Mouse (Mus musculus) thymus, postnatal 36 days (tissue): Measurements from ENCODE around the gene Ntn3.

Experiments
- DNase-seq, 2 experiments: peaks; one replicate each; pipeline ENCODE4 v3.0.0; 2022; ENCODE audit warnings: mixed read lengths in 2 of 2

Ntn3 gene

DNA sequence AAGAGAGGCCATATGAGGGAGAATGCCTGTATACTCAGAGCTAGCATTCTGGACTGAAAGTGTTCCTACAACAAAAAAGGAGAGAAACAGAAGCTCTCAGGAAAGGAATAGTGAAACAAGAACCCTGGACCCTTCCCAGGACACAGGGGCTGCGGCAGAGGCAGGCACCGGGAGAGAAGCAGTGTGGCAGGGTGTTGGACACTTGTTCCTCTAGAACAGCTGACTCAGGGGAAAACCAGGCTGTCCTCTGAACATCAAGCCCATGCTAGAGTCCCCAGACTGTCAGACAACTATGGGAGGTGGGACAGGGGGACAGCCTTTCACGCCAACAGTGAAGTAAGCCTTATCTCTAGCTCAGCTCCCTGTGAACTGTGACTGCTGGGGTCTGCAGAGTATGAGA, 1.3 kb upstream of the Ntn3 start:
- no peak for DNase-seq

DNA sequence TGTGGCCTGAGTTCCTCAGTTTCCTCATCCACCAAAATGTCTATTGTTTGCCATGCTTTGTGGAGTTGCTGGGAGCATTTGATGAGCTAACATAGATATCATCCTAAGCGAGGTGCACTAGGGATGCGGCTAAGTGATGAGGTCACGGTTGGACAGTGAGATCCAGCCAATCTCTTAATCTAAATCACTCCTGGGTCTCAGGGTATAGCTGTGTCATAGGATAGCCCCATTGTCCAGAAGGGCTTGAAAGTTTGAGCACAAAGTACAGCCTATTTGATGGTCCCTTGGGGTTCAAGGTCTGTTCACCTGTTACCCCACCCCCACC, 547 bp upstream of the Ntn3 start:
- no peak for DNase-seq

DNA sequence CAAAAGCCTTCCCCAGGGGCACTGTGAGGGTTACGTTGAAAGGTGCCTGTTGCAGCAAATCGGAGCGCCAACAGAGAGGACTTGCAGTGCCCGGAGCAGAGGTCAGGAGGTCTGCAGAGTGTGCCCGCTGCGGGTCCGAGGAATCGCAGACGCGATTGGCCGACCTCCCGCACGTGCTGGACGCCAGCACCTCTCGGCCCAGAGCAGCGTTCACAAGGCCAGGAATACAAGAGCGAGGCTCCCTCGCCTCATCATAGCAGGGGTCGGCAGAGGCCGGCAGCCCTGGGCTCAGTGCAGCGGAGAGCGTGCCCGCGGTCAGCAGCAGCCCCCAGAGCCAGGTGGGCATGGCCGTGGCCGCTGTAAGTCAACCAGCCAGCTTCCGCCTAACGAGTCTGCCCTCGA, 689 bp downstream of the Ntn3 start:
- no peak for DNase-seq

DNA sequence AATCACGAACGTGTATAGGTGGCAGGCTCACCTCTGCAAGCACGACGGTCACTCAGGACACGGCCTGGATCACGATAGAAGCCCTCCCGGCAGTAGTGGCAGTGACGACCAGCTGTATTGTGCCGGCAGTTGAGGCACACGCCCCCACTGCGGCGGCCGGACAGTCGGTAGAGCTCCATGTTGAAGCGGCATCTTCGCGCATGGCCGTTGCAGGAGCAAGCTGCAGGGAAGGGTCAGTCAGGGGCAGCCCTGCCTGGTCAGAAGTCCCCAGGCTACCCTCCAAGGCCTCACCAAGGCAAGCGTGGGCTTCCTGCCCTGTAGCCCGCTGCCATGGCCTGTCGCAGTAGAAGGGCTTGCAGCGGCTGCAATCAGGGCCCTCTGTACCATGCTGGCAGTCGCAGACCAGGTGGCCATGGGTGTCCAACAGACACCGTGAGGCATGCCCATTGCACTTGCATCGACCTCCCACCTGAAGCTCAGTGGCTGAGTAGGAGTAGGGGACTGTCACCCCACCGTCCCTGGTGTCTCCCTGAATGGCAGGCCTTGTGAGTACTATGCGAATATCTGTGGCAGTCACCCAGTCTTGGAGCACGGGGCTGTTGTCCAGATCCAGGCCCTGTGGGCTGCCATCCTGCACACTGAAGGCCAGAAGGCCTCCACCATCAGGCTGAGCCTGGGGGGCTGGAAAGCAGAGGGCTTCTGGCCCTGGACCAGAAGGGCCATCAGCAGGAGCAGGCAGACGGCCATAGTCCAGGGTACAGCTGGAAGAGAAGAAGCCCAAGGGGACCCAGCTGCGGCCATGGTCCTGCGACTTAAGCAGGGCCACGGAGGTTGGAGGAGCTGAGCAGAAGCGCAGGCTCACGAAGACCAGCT, 1.3 kb downstream of the Ntn3 start:
- DNase-seq: no peak

DNA sequence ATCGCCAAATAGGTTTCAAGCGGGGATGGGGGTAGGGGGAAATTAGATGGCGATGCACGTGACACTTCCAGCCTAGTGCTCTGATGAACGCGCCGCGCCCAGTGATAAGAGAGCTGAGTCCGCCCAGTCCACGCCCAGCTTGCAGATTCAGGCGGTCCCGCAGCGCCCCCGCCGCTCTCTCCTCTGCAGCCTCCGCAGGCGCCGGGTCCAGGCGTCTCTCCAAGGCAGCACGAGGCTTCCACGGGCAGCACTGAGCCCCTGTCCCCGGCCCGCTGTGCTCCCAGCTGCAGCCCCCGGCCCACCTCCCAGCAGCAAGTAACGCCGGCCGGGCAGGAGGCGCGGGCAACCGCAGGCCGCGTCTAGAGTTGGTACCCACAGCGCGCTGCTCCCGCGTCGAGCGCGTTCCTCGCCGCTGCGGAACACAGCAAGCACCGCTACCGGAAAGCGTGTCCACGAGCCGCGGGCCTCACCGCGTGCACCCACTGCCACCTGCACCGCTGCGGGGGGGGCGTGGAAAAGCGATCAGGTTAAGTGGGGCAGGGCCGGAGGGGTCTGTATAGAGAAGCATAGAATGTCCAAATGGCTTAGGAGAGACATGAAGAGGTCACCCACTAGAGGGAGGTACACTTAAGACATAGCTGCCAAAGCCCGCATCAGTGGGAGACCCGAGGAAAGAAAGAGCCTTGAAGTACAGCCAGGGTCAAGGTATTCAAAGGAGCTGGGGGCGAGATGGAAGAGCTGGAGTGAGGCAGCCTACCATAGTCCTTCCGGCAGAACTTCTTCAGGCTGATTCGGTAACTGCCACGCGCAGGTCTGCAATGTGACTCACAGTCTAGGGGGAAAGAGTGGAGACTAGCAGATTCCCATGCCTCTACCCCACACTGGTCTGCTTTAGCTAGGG, 2.6 kb downstream of the Ntn3 start:
- peak in 1 of 2 experiments; percentile 42 for DNase-seq

DNA sequence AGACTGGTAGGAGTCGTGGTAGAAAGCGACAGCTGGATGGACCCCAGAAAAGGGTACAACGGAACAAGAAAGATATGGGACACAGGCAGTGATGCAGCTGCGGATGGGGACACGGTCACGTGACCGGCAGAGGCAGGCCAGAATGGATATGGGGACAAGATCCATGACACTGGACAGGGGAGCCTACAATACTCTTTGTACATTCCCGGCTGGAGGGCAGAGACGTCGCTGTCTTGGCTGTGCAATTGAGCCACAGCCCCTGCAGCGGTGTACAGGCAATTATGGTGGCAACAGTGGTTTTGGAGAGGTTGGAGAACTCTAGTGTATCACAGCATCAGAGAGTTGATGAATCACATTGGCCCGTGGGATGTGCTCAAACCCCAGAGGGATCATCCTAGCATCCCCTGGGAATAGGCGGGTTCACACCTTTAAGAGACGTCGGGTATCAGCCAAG, 3.4 kb downstream of the Ntn3 start:
- DNase-seq: peak in 1 of 2 experiments; percentile 41

DNA sequence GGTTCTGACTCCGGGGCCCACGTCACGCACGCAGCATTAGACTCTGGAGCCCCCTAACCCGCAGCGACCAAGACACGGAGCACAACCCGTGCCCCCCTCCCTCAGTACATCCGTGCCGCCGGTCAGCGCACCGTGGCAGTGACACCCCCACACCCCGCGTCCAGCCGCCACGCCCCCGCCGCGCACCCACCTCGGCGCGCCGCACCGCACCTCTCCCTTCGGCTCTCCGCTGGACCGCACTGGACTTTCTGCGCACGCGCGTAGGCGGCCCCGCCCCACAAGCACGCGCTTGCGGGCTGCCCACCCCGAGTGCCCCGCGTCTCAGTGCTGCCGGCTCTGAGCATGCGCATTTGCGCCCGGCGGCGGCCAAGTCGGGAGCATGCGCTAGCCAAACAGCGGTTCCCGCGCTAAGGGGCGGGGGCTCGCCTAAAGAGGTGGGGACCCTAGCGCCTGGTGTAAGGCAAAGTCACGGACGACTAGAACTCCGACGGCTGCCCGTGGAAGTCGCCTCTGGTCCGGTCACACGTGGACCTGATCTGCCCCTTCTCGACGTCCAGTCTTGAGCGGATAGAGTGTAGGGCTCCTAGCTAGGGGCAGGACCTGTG, 3.9 kb downstream of the Ntn3 start, which contains the start of gene Tbc1d24:
Gene Tbc1d24 (minus strand): TSS at position 279 of the 605 bp plus-strand sequence.
- peak; percentile 82 to 89 for DNase-seq

DNA sequence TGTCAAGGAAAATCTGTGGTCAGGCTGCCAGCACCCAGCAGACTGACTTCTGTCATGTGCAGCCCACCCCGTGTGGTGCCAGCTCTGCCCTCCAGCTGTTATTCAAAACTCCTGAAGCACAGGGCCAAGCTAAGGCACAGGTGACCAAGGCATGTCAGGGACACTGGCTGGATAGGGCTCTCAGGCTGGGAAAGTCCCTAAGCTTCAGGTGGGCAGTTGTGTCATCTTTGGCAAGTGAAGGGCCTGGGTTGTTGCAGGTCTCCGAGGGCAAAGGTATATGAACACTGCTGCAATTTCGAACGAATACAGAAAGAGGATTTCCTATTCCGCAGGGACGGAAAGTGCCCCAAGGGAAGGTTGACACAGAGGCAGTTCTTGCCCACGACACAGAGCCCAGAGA, 4.5 kb downstream of the Ntn3 start:
- DNase-seq: no peak

DNA sequence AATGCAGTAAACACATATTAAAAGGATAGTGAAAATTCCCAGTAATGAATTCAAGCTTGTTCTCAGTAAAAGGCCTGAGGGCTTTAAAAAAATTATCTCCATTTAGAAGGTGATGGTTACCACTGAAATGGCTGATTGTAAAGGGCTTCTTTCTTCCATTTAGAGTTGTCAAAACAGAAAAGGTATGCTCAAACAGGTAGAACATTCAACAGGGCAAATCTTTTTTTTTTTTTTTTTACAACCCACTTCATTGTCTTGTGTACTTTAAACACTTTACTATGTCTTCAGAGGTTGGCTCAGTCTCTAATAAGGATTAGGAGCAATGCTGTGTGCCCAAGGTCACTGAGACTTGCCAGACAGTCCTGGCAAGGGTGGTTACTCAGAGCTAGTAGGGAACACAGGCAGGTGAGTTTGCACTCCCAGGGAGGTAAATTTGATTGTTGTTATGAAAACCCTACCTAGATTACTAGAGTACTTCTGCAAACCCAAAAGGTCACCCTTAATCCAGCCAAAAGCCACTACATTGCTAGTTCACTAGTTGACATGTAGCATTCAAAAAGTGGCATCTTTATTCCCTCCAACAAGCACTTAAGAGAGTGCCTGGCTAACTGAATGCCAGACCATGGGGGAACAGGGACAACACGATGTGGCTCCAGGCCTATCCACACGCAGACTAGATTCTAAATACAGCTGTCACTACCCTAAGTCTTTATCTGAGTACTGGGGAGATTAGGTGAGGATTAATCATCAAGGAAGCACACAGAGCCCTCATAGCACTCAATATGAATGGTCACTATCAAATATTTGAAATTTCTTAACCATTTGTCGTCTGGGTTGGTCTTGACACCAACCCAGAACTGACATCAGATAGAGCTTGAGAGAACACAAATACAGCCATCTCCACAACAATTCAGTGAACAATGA, 5.5 kb downstream of the Ntn3 start:
- DNase-seq: no peak

DNA sequence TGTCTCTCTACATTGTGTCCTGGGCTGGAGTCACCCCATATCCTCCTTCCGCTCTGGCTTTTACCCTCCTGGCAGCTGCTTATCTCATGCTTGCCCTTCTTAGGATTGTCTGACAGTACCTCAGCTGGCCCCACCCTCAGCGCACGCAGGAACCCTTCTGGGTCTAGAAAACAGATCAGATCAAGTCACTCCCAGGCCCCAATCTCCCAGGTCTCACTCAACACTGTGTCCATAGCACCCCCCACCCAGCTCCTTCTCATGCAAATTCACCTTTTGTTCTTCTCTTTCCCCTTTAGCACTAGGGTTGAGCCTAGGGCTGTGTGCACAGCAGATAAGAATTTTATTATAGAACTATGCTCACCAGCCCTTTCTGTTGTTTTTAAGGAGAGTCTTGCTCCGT, 6.3 kb downstream of the Ntn3 start:
- DNase-seq: no peak

DNA sequence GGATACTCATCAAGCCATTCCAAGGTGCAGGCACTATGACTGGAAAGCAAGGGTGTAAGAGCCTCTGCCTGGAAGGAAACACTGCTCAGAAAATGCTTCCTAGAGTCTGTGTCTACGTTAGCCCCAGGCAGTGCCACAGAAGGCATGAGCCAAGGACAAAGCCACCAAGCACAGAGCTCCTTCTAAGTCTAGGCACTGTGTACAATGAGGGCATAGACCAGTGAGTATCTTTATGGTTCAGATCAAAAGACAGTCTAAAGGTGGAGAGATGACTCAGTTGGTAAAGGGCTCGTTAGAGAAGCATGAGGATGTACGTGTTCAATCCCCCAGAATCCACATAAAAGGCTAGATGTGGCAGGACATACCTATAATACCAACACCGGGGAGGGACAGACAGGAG, 8.2 kb downstream of the Ntn3 start:
- DNase-seq: no peak

DNA sequence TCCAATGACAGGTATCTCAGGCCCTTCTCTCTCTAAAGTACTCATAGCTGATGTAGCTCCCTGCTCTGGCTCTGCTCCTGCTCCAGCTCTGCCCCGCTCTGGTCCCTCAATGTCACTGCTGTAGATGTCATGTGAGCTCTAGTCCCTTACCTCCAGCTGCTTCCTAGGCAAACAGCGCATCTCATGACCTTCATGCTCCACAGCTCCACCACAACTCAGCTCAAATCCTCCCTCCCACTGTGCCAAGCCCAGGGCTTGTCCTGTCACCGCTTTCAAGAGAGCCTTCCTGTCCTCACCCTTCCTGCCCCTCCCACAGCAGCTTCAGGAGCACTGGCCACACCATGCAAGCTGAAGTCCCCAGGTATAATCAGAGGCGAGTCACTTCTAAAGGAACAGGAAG, 9.6 kb downstream of the Ntn3 start:
- DNase-seq: no peak

DNA sequence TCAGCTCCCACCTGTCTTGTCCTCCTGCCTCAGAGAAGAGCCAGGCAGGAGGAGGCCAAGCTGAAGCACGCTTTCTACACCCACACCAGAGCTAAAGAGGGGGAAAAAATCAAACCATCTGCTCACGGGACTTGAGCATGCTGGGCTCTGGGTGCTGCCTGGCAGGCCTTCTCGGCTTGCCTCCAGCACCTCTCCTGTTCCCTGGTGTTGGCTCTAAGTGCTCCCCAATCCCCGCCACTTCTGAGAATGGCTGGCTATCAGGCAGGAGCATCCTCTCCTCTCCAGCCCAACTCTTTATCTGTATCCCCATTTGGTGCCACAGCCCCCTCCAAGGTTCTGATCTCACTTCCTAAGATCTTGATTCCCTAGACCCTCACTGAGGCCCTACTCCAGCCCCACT, 10.1 kb downstream of the Ntn3 start:
- no peak for DNase-seq

DNA sequence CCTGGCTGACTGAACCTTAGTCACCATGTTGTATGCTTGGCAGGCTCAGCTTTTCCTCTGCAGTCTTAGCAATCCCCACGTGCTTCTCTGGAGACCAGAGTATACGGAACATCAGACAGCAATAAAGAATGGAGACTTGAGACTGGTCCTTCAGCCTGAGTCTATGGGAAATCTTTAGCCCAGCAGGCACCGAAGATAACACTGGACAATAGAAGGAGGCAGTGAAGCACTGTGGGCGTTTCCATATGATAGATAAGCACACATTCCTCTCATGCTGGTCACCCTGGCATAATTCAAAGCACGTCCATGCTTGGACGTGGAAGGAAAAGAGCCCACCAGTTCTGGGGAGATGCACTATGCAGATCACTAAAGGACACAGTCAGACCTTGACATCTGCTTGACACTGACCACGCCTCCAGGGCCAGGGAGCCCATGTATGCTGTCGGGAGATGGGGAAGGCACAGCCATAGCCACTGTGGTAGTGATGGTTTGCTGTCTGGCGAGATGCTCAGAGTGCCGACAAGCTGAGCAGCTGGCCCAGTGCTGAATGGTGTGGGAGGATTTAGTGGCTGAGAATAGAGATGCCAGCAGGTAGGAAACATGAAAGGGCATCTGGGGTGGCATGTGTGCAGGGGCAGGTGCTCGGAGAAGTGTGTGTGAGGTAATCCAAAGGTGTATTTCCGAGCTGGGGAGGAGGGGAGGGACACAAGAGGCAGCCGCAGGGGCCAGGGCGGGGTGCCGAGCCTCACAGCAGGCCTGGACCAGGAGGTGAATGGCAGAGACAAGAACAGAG, 12.1 kb downstream of the Ntn3 start:
- DNase-seq: no peak

DNA sequence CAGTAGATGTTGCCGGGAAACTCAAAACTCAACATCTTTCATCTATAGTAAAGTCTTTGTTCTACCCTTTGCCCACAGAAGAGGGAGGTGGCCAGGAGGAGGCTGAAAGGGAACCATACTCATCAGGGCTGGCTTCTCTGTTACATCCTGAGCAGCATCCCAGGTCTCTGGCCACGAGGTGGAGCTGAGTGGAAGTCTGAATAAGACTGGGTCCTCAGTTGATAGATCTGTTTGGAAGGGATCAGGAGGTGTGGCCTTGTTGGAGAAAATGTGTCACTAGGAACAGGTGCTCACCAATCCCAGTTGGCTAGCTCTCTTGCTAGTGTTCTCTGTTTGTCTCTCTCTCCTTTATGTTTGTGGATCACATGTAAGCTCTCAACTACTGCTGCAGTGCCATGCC, 14.0 kb downstream of the Ntn3 start:
- no peak for DNase-seq

DNA sequence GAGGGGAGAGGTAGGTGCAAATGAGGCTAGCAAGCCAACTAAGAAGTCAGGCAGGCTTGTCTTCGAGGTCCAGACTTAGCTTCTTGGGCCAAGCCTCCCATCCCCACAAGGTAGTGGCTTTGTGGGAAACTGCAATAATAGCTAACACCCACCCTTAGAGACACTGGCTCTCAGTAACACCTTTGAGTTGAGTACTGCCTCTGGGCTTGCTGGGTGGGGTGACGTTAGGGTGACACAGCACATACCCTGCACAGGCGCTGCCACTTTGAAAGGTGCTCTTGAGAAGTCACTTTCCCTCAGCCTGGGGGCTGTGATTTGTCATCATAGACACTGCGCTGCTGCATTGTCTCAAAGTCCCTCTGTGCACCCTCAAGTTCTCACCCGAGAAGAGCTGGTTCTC, 15.6 kb downstream of the Ntn3 start:
- no peak for DNase-seq

DNA sequence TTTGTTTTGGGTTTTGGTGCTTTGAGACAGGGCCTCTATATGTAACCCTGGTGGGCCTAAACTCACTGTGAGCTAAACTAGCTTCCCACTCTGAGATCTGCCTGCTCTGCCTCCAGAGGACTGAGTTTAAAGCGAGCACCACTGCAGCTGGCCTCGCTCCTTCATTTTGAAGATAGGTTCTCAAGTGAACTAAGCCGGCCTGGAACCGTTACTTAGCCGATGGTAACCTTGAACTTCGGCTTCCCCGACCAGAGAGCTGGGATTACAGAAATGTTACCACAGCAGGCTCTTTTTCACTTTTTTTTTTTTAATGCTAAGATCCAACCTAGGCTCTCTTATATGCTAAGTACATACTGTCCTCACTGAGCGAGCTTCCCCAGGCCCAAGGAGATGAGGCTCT, 16.1 kb downstream of the Ntn3 start:
- no peak for DNase-seq

DNA sequence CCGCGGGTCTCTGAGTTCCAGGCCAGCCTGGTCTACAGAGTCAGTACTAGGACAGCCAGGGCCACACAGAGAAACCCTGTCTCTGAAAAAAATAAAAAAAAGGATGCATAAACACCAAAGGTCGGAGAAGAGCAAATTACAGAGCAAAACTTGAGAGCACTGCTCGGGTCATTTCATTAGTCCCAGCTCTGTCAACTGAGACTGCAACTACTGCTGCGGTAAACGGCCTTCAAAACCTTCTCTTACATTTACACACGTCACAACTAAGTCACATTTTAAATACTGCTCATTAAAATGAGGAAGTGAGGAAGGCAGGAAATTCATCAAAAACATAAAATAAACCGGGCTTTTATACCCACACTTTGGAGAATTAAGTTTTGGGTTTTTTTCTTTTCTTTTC, 16.5 kb downstream of the Ntn3 start:
- DNase-seq: no peak

DNA sequence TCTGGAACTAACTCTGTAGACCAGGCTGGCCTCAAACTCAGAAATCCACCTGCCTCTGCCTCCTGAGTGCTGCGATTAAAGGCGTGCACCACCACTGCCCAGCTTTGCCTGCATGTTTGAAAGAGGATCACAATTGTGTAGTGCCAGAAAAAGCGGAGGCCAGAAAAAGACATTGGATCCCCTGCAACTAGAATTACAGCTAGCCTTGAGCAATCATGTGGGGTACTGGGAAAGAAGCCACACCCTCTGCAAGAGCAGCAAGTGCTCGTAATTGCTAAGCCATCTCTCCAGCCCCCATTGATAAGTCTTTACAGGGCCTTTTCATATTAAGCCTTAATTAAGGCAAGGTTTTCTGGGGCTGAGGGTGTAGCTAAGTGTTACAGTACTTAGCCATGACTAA, 17.9 kb downstream of the Ntn3 start:
- no peak for DNase-seq

DNA sequence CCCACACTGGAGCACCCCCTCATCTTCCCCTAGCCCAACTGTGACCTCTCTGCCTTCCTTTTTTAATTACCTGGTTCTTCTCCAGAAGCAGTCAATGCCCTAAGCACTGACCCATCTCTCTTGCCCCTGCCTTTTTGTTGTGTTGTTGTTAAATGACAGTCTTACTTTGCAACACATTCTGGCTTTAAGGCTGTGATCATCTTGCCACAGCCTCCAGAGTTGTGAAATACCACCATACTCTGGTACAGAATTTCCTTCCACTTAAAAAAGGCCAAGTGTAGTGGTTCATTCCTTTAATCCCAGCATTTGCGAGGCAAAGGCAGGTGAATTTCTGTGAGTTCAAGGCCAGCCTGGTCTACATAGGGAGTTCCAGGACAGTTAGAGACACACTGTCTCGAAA, 18.4 kb downstream of the Ntn3 start:
- DNase-seq: no peak

DNA sequence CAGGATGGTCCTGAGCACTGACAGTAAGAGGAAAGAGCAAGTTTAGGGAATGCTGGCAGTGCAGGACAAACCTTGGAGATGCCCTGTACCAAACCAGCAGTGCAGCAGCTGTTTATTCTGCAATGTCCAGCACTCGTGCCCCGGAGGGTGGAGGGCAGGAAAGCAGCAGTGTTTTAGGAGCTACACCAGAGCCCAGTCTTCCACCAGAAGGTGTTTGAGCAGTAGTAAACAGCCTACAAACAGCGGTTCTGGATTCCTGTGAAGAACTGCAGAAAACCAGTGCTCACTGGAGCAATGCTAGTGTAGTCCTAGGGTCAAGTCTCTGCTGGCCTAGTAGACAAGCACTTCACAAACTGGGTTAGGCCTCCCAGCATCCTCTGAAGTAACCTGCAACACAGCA, 35.1 kb downstream of the Ntn3 start:
- DNase-seq: no peak

DNA sequence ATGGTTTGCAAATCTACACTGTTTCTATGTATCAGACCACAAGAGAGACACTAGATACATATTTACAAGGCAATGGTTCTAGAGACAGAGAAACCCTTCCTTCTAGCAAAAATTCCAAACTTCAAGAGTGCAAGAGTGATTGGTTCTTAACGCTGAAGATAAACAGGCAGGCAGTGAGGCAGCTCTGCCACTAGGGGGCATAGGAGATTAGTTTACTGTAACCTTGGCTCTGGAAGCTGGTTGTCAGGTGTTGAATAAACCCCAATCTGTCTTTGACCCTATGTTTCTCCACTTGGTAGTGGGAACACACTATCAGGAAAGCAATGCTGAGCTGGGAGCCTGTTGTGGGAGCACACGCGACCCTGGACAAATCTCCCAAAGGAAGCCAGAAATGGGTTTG, 35.9 kb downstream of the Ntn3 start:
- peak; percentile 56 to 57 for DNase-seq
